Mouse (Mus musculus) lung, postnatal 0 days (tissue): ENCODE measurements around the gene Ccdc73. TPM values are rescaled to one million over a fixed set of nuclear protein-coding genes. Genes with fewer than 3 reads are reported as not detected.
"Not testable (repeated sequence)": the region's sequence is repeated elsewhere in the genome, so short reads cannot be mapped to it uniquely, and the experiment has no call there.

Source experiments
- ATAC-seq: fragments of 200-750 bp; cut with Nextera tagmentation; 2 replicates; pipeline ENCODE4 v1.8.0; 2017; ENCODE audit warnings: moderate library complexity
- DNase-seq: peaks from one replicate; pipeline ENCODE4 v3.0.0-alpha.2; 2016; ENCODE audit warnings: low spot score
- H3K27ac ChIP-seq: fragments of 300-500 bp; sonication (generic); 2 replicates; pipeline ENCODE4 v1.5.1; 2014; ENCODE audit warnings: antibody characterized with exemption, mild to moderate bottlenecking, low read length, mixed read lengths
- H3K27me3 ChIP-seq: fragments of 300-500 bp; sonication (generic); replicated peaks from 2 replicates; pipeline ENCODE4 v1.6.1; 2014; ENCODE audit warnings: low read length, mixed read lengths; ENCODE audit not compliant: insufficient read depth
- H3K36me3 ChIP-seq: fragments of 300-500 bp; sonication (generic); 2 replicates; pipeline ENCODE4 v1.6.1; 2014; ENCODE audit warnings: low read length, mixed read lengths; ENCODE audit not compliant: insufficient read depth
- H3K4me1 ChIP-seq: fragments of 300-500 bp; sonication (generic); 2 replicates; pipeline ENCODE4 v1.6.1; 2014; ENCODE audit warnings: antibody characterized with exemption, low read depth, low read length, mixed read lengths; ENCODE audit not compliant: insufficient read depth
- H3K4me2 ChIP-seq: fragments of 300-500 bp; sonication (generic); replicated peaks from 2 replicates; pipeline ENCODE4 v1.6.1; 2014; ENCODE audit warnings: low read depth, mild to moderate bottlenecking, low read length, moderate library complexity, mixed read lengths
- H3K4me3 ChIP-seq: fragments of 300-500 bp; sonication (generic); 2 replicates; pipeline ENCODE4 v1.5.1; 2014; ENCODE audit warnings: low read depth, low read length
- H3K9ac ChIP-seq: fragments of 300-500 bp; sonication (generic); replicated peaks from 2 replicates; pipeline ENCODE4 v1.6.1; 2014; ENCODE audit warnings: low read depth, mild to moderate bottlenecking
- H3K9me3 ChIP-seq: fragments of 300-500 bp; sonication (generic); 2 replicates; pipeline ENCODE4 v1.6.1; 2016; ENCODE audit warnings: low read length, mixed read lengths
- CTCF ChIP-seq: IDR thresholded peaks from 2 replicates; pipeline ENCODE4 v1.5.1; 2016; ENCODE audit warnings: antibody characterized with exemption, mild to moderate bottlenecking
- EP300 ChIP-seq: IDR thresholded peaks from 2 replicates; pipeline ENCODE4 v1.6.1; 2016; ENCODE audit warnings: antibody characterized with exemption, mild to moderate bottlenecking, control low read depth
- WGBS: fragments of 180-500 bp; shearing (Covaris S2); extraction: QIAGEN DNeasy Blood & Tissue Kit; methylation state at CpG from one replicate; pipeline ENCODE4 v1.1.7; 2014; 5-methylcytosine and 5-hydroxymethylcytosine counted together
- polyA plus RNA-seq: library from polyadenylated mRNA; unstranded; fragments of >200 nt; fragmentation: Nextera tagmentation; extraction: Ambion mirVana; gene quantifications from 2 replicates; pipeline ENCODE4 v1.2.1, GENCODE M21; 2015

Ccdc73 gene
- polyA plus RNA-seq, 1 experiment from 2014 or later = 9.2 TPM

DNA sequence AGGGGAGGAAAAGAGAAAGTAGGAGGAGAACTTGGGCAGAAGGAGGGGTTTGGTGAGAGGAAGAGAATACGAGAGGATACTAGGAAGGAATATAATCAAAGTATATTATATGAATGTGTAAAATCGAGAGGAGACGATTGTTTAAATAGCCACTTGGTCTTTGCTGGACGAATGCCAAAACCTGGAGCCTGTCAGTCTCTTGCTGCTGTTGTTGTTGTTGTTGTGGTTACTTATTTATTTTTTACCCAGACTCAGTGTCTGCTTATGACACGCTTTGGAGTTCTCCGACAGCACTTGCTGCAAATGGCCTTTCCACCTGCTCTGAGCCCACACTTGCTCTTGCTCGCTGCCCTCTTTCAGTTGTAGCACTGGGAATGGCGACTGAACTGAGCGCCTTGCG, 7.2 kb upstream of the Ccdc73 start:
- Histone ChIP-seq H3K27ac (no peak overlapping the region), H3K27me3 (no peaks in the 10 kb centered on the region), H3K4me1 (no peaks in the 10 kb centered on the region), H3K36me3 (no peaks in the 10 kb centered on the region), H3K4me3 (no peak overlapping the region), H3K9me3 (no peaks in the 10 kb centered on the region), H3K4me2 (no peak overlapping the region), H3K9ac (no peak overlapping the region)
- 64% methylated on average over 10 of the region's 10 CpGs for WGBS
- ATAC-seq (no peak), DNase-seq (no peak)
- TF ChIP-seq EP300 = no peak
- no peak for TF ChIP-seq CTCF

DNA sequence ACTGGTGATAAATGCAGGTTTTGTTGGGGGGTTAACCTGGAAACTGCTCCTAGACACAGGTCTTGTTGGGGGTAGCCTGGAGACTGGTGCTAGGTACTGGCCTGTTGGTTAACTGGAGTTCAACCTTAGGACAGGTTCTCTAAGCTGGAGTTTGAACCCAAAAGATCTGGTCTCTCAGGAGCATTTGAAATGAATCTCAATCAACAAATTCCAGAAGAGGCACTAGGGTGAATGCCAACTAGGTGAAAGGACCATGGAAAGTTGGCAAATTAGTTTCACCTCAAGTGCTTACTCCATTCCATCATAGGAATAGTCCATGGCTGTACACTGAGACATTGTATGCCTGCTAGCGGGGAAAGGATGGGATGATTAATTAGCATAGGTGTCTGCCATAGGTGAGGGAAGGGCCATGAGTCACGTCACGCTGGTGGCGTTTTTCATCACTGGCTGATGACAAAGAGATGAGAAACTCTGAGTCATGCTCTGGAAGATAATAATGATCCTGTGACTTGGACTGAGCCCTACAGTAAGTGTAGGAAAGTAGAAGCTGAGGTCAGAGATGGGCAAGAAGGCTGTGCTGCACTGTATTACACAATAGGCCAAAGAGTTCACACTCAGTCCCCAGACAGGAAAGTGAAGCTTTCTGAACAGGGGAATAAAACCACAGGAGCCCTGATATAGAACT, 3.3 kb upstream of the Ccdc73 start:
- Histone ChIP-seq H3K4me2 (no peak overlapping the region), H3K9me3 (no peaks in the 10 kb centered on the region), H3K27me3 (no peaks in the 10 kb centered on the region), H3K4me3 (no peak overlapping the region), H3K36me3 (no peaks in the 10 kb centered on the region), H3K4me1 (no peaks in the 10 kb centered on the region), H3K9ac (no peak overlapping the region), H3K27ac (no peak overlapping the region)
- TF ChIP-seq EP300 (no peak), CTCF (no peak)
- ATAC-seq (no peak), DNase-seq (no peak)
- 75% methylated on average over 4 of the region's 4 CpGs for WGBS

DNA sequence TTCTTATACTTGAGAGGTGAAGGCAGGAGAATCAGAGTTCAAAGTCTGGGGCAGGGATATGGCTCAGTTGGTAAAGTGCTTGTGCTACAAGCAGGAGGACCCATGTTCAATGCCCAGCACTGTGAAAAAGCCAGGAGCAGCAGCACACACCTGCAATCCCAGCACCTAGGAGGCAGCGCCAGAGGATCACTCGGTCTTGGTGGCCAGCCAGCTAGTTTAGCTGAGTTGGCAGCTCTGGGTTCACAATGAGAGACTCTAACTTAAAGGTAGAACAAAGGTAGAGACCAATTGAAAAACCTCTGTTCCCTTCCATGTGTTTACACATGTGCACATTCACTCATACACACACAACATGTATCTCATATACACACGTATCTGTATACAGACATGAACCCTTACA, 1.5 kb downstream of the Ccdc73 start:
- Histone ChIP-seq H3K9ac (no peak overlapping the region), H3K27me3 (no peaks in the 10 kb centered on the region), H3K4me3 (no peak overlapping the region), H3K27ac (no peak overlapping the region), H3K36me3 (no peaks in the 10 kb centered on the region), H3K9me3 (no peaks in the 10 kb centered on the region), H3K4me2 (no peak overlapping the region), H3K4me1 (no peaks in the 10 kb centered on the region)
- DNase-seq (no peak), ATAC-seq (no peak)
- TF ChIP-seq EP300 = no peak
- no peak for TF ChIP-seq CTCF
- 75% methylated on average over 3 of the region's 3 CpGs for WGBS

DNA sequence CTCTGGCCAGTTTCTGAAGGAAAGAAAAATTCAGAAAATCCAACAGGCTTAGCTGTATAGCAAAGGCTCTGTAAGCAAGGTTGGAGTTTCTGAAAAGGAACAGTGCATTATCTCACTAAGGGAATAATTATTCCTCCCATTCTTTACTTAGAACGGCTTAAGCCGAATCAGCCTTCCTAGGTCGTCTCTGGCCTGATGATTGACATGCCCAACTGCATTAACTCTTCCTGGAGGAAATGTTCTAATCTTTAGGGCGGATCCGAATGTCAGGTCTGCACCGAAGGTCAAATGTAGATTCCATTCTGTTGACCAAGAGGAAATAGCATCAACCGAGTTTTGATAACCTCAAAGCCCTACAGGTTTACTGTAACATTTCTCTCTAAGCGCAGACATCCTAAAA, 11.2 kb downstream of the Ccdc73 start:
- no peaks in the 10 kb centered on the region for H3K27me3 ChIP-seq
- no peak for ATAC-seq
- no peaks in the 10 kb centered on the region for H3K9me3 ChIP-seq
- WGBS = 76% methylated on average over 8 of the region's 8 CpGs
- TF ChIP-seq EP300 = no peak
- no peak for TF ChIP-seq CTCF
- no peak overlapping the region for H3K4me3 ChIP-seq
- no peak for DNase-seq
- H3K4me2 ChIP-seq = no peak overlapping the region
- no peak overlapping the region for H3K9ac ChIP-seq
- H3K36me3 ChIP-seq = no peaks in the 10 kb centered on the region
- H3K27ac ChIP-seq = no peak overlapping the region
- H3K4me1 ChIP-seq = no peaks in the 10 kb centered on the region

DNA sequence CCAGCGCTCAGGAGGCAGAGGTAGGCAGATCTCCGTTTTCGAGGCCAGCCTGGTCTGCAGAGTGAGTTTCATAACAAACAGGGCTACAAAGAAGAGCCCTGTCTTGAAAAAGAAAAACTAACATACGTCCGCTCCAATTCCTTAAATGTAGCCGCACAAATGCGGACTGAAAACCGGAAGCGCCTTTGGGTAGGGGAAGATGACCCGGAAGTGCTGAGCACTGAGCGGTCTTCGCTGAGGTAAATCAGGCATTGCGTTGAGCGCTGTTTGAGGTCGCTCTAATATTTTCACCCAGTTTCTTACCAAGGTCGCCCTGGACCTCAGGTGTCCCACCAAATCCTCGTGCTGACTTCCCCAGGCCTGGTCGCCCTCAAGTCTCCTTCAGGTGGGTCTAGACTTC, 18.5 kb downstream of the Ccdc73 start:
- TF ChIP-seq EP300 (no peak), CTCF (no peak)
- WGBS = 85% methylated on average over 18 of the region's 18 CpGs
- no peak for DNase-seq
- Histone ChIP-seq H3K4me2 (no peak overlapping the region), H3K9me3 (no peaks in the 10 kb centered on the region), H3K9ac (no peak overlapping the region), H3K27ac (no peak overlapping the region), H3K27me3 (no peaks in the 10 kb centered on the region), H3K36me3 (no peaks in the 10 kb centered on the region), H3K4me3 (no peak overlapping the region), H3K4me1 (no peaks in the 10 kb centered on the region)
- no peak for ATAC-seq

DNA sequence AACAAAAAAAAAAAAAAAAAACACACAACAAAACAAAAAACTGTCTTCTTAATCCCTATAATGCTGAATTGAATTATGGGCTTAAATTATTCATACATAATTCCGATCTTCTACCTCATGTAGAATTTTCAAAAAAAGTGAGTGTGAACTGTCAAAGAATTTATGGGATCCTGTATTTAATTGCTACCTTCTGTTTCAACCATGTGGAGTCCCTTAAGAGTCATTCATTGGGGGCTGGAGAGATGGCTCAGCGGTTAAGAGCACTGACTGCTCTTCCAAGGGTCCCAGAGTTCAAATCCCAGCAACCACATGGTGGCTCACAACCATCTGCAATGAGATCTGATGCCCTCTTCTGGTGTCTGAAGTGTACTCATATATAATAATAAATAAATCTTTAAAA, 19.7 kb downstream of the Ccdc73 start:
- H3K27me3 ChIP-seq, H3K4me3 ChIP-seq, ATAC-seq, H3K4me1 ChIP-seq, H3K36me3 ChIP-seq, H3K27ac ChIP-seq, H3K4me2 ChIP-seq, DNase-seq, H3K9ac ChIP-seq, H3K9me3 ChIP-seq: not testable (repeated sequence)
- WGBS = 65% methylated on average over 2 of the region's 2 CpGs
